Mouse (Mus musculus) heart, postnatal 14 days (tissue): ENCODE results near the gene Aifm3. TPM values are rescaled to one million over a fixed set of nuclear protein-coding genes. Genes with fewer than 3 reads are reported as not detected.
"Not testable (repeated sequence)": the region's sequence is repeated elsewhere in the genome, so short reads cannot be mapped to it uniquely, and the experiment has no call there.

Experiments used
- DNase-seq, 2 experiments: peaks; one replicate each; pipeline ENCODE4 v3.0.0; 2021 to 2022
- intact Hi-C: fragments of 180-260 bp; cut with DNase I; formaldehyde crosslinking; loops from one replicate; pipeline ENCODE4 v1.15.1; 2025
- total RNA-seq, 2 experiments: library from RNA; stranded (reverse); gene quantifications; 2 replicates each; pipeline ENCODE4 v1.2.3; 2021

The Aifm3 gene
- total RNA-seq, 2 experiments from 2014 or later = 0.19 to 0.24 TPM

DNA sequence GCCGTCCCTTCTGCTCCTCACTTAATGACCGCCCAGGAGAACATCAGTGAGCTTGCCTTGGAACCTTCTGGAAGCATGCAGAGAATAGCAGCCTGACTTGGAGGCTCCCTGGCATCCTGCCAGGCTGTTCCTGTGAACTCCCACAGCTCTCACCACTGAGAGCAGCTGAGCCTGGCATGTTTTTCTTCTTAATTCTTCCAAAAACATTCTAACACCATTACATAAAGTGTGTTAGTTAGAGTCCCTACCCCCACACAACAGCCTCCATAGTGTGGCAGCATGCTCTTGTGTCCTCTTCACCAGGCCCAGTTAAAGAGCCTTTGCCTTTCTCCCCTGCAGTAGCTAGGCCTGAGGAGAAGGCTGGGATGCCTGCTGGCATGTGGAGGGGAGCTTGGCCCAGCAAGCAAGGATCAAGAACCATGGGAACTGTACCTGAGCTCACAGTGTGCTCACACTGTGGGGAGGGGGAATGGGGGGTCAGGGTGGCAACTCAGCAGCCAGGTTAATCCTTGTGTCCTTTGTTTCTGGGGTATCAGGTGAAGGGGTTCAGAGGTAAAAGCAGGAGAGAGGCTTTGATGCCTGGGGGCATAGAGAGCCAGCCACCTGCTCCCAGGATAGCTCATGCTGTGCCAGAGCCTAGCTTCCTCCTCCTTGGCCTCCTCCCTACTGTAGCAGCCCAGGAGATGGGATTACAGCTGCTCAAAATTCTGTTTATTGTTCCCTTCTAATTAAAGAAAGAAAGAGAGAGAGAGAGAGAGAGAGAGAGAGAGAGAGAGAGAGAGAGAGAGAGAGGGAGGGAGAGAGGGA lies 7.3 kb downstream of the Aifm3 start:
- DNase-seq = peak; percentile 67 to 73
- intact Hi-C loops = no loop called here

GRCm38 (mm10) chr16:17499249-17499883 lies 10.0 kb downstream of the Aifm3 start:
- no peak for DNase-seq
- intact Hi-C loops = no loop called here

DNA sequence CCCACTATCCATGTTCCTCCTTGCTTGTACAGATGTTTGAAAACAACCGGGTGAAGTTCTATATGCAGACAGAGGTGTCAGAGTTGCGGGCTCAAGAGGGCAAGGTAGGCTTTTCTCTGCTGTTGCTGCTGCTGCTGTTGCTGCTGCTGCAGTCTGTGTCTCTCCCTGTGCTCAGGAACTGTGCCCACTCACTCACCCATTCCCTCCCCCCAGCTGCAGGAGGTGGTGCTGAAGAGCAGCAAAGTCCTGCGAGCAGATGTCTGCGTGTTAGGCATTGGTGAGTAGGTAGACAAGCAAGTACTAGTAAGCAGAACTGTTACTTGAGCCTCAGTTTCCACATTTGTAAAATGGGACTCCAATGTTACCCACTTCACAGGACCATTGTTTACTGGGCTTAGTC lies 13.3 kb downstream of the Aifm3 start:
- DNase-seq = no peak

DNA sequence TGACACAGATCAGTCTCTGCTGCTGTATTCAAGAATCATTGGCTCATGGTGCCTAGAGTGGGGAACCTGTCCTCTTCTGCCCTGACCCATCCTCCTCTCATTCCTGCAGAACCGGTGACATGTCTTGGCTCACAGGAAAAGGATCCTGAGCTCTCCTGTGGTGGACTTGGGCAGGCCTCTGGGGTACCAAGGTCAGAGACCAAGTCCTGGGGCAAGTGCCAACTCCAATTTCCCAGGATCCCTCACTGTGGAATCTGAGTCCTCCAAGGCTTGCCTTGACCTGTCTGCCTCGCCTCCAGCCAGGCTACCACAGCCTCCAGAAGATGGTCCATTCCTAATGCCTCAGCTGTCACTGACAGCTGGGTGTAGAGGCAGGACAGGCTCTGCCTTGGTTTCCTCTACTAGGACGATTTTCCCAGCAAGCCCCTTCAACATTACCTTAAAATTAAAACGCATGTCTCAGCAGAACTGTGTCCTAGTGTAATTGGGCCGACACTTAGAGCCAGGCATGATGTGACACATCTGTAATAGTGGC lies 17.7 kb downstream of the Aifm3 start:
- DNase-seq = no peak

More for the DNA sequence above, 13.3 kb downstream of the Aifm3 start:
- intact Hi-C loops = no loop called here

GRCm38 (mm10) chr16:17508031-17508430 lies 18.6 kb downstream of the Aifm3 start:
- DNase-seq = not testable (repeated sequence)
- intact Hi-C loops = loop anchor here (2.0 to 5.0 kb wide), 2 partner anchors 55 to 101 kb away; partner anchors contain the start of genes Pi4ka and Snap29

More for the DNA sequence above, 17.7 kb downstream of the Aifm3 start:
- intact Hi-C loops = loop anchor here (5.0 kb wide), 1 partner anchor 100 kb away; the partner anchor contains the start of genes Pi4ka and Snap29

DNA sequence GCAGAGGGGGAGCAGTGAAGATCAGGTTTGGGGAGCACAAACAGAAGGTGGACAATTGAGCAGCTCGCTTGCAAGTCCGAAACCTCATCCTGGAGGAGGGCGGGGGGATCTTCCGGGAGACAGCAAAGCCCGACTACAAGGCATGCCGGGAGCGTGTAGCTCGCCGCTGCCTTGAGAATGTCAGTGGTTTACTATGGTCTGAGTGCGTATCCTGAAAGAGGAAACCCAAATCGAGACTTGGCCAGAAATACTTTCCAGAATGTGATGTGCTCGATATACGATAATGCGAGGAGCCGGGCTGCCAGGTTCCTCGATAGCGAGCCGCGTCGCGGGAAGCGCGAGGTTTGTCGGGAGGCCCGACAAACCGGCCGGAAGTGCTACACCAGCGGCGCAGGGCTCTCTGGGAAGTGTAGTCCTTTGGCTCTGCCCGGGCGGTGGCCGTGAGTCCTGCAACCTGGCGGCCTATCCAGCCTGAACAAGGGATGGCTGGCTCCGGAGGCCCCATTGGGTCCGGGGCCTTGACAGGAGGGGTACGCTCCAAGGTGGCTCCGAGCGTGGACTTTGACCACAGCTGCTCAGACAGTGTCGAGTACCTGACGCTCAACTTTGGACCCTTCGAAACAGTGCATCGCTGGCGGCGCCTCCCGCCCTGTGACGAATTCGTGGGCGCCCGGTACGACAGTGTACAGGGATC lies 19.3 kb downstream of the Aifm3 start, which contains the start of gene Lztr1:
Gene Lztr1 (plus strand): TSS at position 143 of the 694 bp plus-strand sequence.
- peak; percentile 86 to 91 for DNase-seq
- intact Hi-C loops = loop anchor here (2.0 to 5.0 kb wide), 2 partner anchors 56 to 101 kb away; partner anchors contain the start of genes Pi4ka and Snap29

DNA sequence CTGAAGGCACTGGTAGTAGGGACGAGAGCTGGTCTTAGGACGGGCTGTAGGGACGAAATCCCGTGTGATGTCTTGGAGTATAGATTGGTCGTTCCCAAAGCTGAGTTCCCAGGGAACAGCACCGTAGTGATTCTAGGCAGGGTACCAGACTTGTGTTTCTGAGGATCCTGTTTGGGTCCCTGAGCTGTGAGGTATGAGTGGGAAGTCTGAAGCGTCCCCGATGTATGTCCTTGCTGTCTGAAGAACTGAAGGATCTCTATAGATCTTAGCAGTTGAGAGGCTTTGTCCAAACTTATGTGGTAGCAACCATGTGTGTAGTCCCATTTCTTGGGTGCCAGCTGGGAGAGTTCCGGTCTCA lies 19.8 kb downstream of the Aifm3 start:
- intact Hi-C loops = loop anchor here (2.0 to 5.0 kb wide), 2 partner anchors 56 to 102 kb away; partner anchors contain the start of genes Pi4ka and Snap29
- no peak for DNase-seq

DNA sequence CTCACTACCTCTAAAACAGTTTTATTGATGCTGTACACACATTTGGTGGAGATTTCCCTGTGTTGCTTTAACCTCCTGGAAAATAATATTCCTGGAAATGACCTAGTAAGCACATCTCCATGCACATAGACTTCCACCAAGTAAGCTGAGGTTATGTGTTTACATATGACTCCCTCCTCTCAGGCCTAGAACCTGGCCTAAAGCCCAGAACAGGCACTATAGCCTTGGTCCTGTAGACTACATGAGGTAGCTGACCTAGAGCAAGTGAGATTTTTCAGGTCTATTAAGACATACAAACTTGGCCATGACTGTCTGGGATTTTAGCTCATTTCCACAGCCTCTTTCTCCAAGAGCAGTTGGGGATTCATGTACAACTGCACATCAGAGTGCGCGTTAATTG lies 20.7 kb downstream of the Aifm3 start:
- no peak for DNase-seq
- intact Hi-C loops = no loop called here

DNA sequence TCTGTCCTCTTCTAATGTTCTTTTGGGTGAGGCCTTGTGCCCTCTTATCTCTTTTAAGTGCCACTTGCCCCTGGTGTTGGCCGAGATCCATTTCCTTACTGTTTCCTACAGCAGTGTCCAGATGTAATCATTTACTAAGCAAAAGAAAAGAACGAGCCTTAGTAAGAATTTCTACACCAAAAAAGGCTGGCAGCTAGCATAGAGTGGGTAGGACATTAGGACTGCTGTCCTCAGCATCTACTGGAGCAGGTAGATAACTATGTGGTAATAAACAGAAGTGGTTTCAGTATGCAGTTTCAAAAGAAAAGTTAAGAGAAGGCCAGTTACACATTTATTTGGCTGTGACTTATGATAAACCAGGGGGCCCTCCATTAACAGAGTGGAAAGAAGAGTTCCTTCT lies 21.3 kb downstream of the Aifm3 start:
- intact Hi-C loops = no loop called here
- no peak for DNase-seq

DNA sequence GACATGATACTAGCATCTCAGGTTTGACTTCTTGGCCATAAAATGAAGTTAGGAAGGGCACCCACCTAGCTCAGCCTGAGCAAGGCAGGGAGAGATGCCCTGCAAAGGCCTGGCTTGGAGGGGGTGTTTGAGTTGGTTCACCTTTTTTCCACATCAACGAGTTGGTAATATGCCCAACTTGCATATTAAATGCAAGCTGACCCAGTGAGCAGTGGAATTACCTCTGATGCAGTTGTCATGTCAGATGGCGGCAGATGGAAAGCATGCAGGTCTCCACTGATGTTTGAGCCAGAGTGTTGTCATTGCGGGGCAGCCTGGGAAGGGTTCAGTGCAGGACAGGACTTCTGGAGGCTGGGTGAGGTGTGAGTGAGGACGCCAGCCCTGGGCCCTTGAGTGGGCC lies 22.0 kb downstream of the Aifm3 start:
- DNase-seq = no peak

DNA sequence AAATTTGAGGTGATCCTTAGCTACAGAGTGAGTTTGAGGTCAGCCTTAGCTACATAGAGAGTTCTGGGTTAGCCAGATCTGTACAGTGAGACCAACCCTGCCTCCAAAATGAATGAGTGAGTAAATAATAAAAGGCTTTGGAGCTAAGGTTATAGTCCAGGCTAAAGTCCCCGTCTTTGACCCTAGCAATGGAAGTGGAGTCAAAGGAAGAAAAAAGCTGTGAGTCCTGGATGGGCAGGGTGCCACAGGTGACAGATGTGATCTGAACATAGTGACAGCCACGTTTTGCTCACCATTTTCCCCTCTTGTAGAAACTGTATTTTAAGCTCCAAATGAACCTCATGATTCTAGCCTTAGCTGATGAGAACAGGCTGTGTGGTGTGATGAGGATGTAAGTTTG lies 29.5 kb downstream of the Aifm3 start:
- no peak for DNase-seq
- intact Hi-C loops = no loop called here

More for the DNA sequence above, 22.0 kb downstream of the Aifm3 start:
- intact Hi-C loops = no loop called here

GRCm38 (mm10) chr16:17524156-17524555 lies 34.7 kb downstream of the Aifm3 start:
- intact Hi-C loops = no loop called here

GRCm38 (mm10) chr16:17525524-17525923 lies 36.1 kb downstream of the Aifm3 start:
- no peak for DNase-seq
- intact Hi-C loops = no loop called here

More at GRCm38 (mm10) chr16:17524156-17524555, 34.7 kb downstream of the Aifm3 start:
- no peak for DNase-seq

DNA sequence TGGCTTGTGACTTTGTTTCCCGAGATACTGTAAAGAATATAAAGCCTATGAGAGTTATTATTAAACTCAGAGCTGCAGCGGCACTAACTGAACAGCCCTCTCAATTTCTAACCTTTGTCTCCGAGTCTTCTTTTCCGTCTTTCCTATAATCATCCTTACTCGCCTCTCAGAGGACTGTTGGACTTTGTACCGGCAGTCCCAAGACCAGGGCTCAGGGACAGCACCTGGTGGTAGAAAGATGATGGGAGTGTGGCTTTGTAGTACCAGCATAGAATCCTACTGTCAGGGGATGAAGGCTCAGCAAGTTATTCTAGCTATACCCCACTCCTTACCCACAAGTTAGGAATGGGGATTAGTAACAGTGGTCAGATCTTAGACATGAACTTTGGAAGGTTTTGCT lies 36.8 kb downstream of the Aifm3 start:
- DNase-seq = no peak
- intact Hi-C loops = no loop called here

- no peak for DNase-seq
- intact Hi-C loops = no loop called here
These were observed 38.2 kb downstream of the Aifm3 start for GRCm38 (mm10) chr16:17527606-17528005.

GRCm38 (mm10) chr16:17528276-17528675 lies 38.9 kb downstream of the Aifm3 start:
- no peak for DNase-seq
- intact Hi-C loops = no loop called here

DNA sequence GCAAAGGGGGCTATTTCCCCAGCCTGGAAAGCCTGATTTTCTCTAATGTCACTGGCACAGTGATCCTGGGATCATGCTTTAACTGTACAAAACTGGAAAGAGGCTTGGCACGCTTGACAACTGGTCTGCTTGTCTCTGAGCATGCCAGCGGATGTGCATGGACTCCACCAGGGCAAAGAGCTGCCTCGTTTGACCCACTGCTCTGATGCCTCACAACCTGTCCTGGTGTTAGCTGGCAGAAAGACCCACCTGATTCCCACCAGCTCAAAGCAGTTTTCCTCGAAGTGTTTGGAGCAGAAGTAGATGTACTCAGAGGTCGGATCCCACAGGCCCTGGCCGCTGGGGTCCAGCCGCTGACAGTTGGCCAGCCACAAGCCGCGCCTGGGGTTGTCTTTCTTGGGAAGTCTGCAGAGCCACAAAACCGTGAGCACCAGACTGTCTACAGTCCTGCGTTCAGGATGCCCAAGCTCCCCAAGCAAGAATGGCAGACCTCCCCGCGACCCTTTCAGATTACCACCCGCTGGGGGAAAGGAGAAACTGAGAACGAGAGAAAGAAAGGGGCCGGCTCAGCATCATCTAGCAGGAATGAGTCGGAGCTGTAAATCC lies 40.7 kb downstream of the Aifm3 start:
- intact Hi-C loops = loop anchor here (5.0 kb wide), 1 partner anchor 123 kb away; the partner anchor contains the start of genes Pi4ka and Snap29

DNA sequence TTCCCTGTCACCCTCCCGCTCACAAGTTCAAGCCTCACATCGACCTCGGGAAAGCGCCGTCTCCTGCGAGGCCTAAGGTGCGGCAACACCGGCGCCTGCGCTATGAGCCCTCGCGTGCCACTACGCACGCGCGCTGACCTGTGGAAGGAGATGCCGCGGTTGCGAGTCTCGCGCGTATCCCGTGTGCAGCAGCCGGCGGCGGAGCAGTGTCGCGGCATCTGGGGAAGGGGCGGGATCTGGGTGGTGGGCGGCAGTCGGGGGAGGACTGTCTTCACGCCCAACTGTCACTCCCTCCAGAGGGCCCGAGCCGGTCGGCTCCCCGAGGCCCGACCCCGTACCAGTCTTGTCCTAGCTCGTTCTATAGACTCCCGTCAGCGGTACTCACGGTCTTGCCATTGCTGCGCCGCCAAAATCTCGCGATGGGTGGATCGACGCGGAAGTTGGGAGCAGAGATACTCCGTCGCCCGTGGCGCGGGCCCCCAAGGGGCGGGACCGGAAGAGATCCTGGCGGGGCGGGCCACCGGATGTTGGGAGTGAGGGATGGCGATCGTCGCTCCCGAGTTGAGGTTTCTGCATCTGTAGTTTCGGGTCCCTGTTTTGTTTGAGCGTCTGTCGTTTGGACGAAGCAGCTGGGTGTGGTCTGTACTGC lies 41.4 kb downstream of the Aifm3 start, which contains the start of gene Thap7:
Gene Thap7 (minus strand): TSS at position 497 of the 649 bp plus-strand sequence.
- intact Hi-C loops = loop anchor here (5.0 kb wide), 1 partner anchor 123 kb away; the partner anchor contains the start of genes Pi4ka and Snap29
- DNase-seq = peak; percentile 97 to 98

More for the DNA sequence above, 40.7 kb downstream of the Aifm3 start:
- DNase-seq = peak in 1 of 2 experiments; percentile 31

DNA sequence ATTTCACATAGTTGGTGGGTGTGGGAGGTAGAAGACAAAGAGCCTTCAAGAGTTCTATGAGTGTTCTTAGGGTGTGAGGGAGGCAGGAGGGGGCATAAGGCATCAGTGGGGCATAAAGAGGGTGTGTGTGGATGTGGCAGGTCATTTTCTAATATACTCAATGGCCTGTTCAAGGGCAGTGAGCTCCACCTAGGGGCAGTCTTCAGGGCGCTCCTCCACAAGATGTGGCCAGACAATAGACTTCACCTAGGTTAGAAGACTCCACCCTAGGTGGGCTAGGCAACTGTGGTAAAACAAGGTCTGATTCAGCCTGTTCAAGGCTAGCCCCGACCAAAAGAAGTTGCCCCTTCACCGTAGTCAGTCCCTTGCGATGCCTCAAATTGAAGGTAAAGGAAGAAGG lies 42.9 kb downstream of the Aifm3 start:
- intact Hi-C loops = loop anchor here (5.0 kb wide), 1 partner anchor 125 kb away; the partner anchor contains the start of genes Pi4ka and Snap29
- peak in 1 of 2 experiments; percentile 30 for DNase-seq
